Mouse (Mus musculus) gastrocnemius, postnatal 4 days (tissue): ENCODE data around the gene Chmp4b. TPM values are rescaled to one million over a fixed set of nuclear protein-coding genes. Genes with fewer than 3 reads are reported as not detected.
A peak's percentile ranks its signal among the peaks of the same experiment; 100 is the strongest.

Experiments used
- DNase-seq, 2 experiments: peaks; one replicate each; pipeline ENCODE4 v3.0.0; 2021 to 2022; ENCODE audit warnings: low spot score in 2 of 2, mixed read lengths in 2 of 2
- long read RNA-seq, 2 experiments: library from polyadenylated mRNA; stranded (forward); transcript quantifications; one replicate each; pipeline ENCODE4 v2.0.0; 2021
- total RNA-seq, 2 experiments: library from RNA; stranded (reverse); gene quantifications; 2 replicates each; pipeline ENCODE4 v1.2.3; 2021

Chmp4b gene
- 100 to 1,000 TPM; 116 to 126 TPM for total RNA-seq
- long read RNA-seq, experiment 1, partial matches to known transcripts: 0 of 5 reads
- long read RNA-seq, experiment 1, other reads (novel, unspliced or antisense): 5 of 5 reads
- long read RNA-seq, experiment 2, partial matches to known transcripts: 2 of 6 reads
- long read RNA-seq, experiment 2, other reads (novel, unspliced or antisense): 3 of 6 reads

DNA sequence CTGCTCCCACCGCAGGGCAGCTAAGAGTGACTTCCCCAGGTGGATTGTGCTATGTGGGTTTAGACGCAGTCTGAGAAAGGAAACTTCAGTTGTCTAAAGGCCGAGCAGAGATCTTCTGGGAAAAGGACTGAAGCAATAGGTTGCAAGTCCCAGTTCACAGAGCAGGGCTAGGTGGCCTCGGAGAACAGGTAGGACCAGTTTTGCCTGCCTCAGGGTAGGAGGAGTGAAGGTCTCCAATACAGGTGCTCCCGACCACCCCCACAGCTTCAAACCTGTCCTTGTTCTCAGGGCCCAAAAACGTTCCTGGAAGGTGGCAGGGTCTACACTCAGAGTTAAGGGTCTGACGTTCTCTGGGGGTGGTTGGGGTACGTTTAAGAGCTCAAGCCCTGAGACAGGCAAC, at the start of gene Chmp4b:
Gene Chmp4b, plus strand, starts transcription at position 343 of the 400 bp plus-strand sequence.
- DNase-seq: no peak

GRCm38 (mm10) chr2:154603007-154603637, 48.4 kb upstream of the Chmp4b start:
- no peak for DNase-seq

- DNase-seq: peak; percentile 94 to 98
Measured at GRCm38 (mm10) chr2:154603638-154604153, 47.8 kb upstream of the Chmp4b start, which contains the start of gene Pxmp4. Pxmp4 (minus strand) TSS chr2:154603708.

DNA sequence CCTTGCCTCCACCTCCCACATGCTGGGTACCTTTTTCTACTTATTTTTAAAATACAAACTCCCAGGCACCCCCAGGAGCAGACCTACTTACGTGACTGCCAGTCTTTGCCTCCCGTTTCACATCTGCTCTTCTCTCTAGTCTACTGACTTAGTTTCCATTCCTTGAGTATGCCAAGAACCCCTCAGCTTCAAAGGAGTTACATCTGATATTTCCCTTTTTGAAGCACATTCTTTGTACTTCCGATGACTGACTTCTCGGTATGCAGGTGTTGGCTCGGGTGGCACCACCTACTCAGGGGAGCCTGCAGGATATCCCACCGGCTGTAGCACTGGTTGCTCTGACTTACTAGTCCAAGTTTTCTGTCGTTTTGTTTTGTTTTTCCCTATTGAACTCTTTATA, 47.3 kb upstream of the Chmp4b start:
- no peak for DNase-seq

DNA sequence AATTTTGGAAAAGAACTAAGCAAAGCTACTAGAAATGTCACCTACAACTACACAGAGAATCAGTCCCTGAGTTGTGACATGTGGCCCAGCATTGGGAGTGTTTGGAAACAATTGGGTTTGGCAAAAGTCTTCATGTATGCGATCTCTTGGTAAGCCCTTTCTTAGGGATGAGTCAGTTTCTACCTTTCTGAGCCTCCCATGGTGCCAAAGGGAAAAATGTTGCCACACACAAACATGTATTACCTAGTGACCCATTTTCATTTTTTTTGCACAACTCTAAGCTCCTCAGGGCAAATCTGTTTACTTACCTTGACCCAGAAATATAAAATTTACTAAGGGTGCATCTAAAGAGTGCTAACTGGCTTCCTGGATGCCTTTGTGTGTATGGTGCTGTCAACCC, 44.5 kb upstream of the Chmp4b start:
- DNase-seq: no peak

- no peak for DNase-seq
Measured at GRCm38 (mm10) chr2:154609050-154609767, 42.3 kb upstream of the Chmp4b start.

DNA sequence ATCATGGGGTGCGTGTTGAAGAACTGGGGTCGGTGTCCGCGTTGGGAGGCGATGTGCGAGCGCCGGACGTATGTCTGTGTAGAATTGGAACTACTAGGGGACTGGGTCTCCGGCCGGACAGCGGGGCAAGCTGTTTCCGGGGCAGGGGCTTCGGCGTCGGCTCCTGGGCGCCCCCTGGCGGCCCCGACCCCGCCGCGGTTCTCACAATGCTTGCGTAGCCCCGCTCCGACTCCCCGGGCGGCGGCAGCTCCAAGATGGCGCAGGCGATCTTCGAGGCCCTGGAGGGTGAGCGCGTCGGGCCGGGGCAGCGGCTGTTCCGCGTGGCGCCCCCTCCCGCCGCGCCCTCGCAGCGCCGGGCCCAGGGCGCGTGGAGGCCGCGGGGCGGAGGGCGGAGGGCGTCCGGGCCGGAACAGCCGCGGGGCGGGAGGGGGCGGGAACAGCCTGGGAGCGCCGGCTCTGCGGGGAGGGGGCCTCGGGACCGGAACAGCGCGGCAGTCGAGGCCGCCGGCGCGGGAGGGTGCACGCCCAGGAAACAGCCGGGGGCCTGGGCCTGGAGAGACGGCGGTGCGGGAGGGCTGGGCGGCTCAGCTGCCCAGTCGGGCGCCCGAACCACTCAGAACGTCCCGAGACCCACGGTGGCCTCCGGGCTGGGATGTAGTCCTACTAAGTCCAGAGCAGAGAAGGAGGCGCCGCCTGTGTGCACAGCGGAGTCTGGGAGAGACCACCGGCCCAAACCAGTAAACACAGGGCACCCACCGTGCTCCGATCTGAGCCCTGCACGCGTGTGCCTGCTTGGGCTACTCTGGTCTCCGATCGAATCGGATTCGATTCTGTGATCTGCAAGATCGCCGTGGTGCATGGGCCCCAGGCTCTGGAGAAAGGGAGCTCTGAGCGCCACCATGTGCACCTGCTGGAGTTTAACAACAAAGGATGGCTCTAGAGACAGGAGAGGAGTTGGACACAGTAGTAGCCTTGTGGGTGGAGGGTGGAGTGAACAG, 38.1 kb upstream of the Chmp4b start, which contains the start of the genes Zfp341 and 4930519P11Rik:
Gene Zfp341, plus strand, starts transcription at position 180 of the 998 bp plus-strand sequence.
Gene 4930519P11Rik, minus strand, starts transcription at position 320 of the 998 bp plus-strand sequence.
- peak; percentile 82 to 91 for DNase-seq

GRCm38 (mm10) chr2:154614841-154615576, 36.5 kb upstream of the Chmp4b start:
- DNase-seq: no peak

DNA sequence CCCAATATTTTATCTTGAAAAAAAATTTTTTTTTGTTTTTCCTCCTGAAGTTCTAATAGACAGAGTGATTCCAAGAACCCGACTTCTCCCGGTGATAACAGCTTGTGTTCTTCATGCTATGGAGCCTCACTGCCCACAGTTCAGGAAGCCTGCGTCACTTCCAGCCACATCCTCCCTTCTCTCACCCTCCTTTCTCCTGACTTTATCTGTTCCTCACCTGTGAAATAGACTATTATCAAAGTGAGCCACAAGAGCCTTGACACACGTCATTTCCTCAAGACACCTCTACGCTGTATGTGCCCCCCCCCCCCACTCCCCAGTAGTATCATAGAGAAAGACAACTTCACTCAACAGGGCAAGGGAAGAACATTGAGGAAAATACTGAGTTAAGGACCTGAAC, 35.8 kb upstream of the Chmp4b start:
- DNase-seq: no peak

GRCm38 (mm10) chr2:154617061-154617460, 34.4 kb upstream of the Chmp4b start:
- no peak for DNase-seq

DNA sequence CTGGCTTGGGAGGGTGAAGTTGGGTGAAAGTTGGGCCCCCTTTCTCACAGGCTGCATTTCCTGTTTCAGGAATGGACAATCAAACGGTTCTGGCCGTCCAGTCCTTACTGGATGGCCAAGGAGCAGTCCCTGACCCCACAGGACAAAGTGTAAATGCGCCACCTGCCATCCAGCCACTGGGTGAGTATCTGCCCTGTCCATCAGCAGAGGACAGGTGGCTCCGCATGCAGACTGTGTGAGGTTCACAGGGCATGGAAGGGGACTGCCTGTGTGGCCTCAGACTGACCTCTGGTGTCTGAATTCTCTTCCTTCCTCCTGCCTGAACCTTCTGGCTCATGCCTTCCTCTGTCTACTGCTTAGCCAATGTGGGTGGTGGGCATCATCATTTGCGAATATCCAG, 29.8 kb upstream of the Chmp4b start:
- no peak for DNase-seq

DNA sequence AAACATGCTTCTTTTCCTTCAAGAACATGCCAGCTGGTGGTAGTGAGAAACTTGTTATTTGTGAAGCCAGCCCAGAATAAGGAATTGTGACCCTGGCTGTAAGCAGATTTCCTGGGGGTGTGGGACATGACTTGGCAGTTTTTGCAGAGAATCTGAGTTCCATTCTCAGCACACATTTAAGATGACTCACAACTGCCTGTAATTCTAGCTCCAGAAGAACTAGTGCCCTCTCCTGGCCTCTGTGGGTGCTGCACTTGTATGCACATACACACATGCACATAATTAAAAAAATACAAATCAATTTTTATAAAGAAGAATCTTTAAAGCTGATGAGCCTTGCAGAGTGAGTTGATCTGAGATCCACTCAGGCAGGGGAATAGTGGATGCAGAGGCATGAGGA, 27.4 kb upstream of the Chmp4b start:
- DNase-seq: no peak

- no peak for DNase-seq
Measured at GRCm38 (mm10) chr2:154630531-154630930, 21.0 kb upstream of the Chmp4b start.

DNA sequence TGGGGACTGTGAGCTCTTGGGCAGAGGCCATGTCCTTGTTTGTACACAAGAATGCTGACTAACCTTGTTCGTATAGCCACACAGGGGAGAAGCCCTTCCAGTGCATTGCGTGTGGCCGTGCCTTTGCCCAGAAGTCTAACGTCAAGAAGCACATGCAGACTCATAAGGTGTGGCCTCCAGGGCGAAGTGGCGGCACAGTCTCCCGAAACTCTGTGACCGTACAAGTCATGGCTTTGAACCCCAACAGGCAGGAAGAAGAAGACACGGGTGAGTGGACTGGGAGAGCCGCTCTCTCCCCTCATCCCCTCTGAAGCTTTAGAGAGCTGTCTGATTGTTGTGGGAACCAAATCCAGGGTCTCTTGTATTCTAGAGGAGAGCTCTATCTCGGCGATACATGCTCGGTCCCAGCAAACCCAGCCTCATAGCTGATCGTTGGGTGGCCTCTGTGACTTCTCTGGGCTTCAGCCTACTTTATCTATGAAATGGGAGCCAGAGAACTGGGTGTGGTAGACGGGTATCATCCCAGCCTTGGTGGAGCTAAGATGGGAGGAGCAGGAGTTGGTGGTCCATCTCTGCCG, 19.2 kb upstream of the Chmp4b start:
- no peak for DNase-seq

GRCm38 (mm10) chr2:154633039-154633742, 18.3 kb upstream of the Chmp4b start:
- no peak for DNase-seq

DNA sequence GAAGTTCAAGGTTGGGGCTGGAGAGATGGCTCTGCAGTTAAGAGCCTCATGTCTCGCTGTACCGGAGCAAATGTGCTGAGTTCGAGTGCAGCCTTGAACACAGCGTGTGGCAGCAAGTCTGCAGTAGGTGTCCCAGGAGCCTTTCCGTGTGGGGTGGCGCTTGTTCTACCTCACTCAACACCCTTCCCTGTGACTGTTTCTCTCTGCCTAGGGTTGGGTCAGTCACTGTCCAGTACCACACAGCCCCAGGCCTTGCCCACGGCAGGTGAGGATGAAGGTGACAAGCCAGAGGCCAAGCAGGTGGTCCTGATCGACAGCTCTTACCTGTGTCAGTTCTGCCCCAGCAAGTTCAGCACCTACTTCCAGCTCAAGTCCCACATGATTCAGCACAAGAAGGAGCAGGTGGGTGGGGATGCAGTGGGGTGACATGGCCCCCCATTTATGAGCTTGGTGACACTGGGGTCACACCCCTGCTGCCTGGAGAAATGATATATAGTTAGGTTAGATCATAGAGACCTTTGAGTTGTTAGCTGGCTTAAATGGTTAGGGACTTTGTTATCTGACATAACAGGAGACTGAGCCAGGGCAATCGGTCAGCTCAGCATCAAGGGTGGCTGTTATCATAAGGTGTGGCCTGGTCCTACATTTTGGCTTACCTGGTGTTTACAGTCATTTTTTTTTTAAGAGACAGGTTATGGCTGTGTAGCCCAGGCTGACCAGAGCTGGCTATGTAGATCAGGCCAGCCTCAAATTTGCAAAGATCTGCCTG, 17.4 kb upstream of the Chmp4b start:
- DNase-seq: no peak

DNA sequence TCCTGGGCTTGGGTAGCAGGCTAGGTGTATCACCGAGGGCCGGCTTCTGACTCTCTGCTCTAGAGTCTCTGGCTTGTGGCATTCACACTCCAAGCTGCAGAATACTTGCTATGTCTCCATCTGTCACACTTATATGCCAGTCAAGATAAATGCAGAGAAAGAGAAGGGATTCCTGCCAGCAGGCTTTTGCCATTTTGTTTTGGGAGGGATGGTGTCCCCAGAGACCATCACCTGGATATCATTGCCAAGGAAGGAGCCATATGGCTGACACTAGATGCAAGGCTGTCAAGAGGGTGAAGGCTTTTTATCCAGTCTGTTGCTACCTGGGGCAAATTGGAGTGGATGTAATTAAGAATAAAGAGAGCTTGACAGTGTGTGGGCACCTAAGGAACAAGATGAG, 15.7 kb upstream of the Chmp4b start:
- DNase-seq: no peak

- DNase-seq: no peak
Measured at GRCm38 (mm10) chr2:154638521-154638920, 13.0 kb upstream of the Chmp4b start.
